ENCODE assay signal across 8 mouse cellular contexts in genomic region chr2:173352756-173353139, GRCm38 (mm10).
DNase-seq lines count a peak whose midpoint lies in the region; ATAC-seq and TF ChIP-seq lines count a peak whose summit lies in the region.

No protein-coding gene starts in this region.

- H3ac ChIP-seq in myocyte (ENCODE audit: control insufficient read depth, insufficient read length): no peak overlapping the region

- H3K4me1 ChIP-seq in lung, embryonic 14.5 days (ENCODE audit: insufficient read depth): peaks cover 25% of the 10 kb centered on the region; the same call in 1 of the 2 replicates
- peaks cover 27% of the 10 kb centered on the region for H3K4me1 ChIP-seq in heart, postnatal 0 days (ENCODE audit: control insufficient read depth, insufficient read depth)

- TF ChIP-seq CTCF in lung, embryonic 14.5 days (IDR thresholded peaks at IDR 0.05; ENCODE audit: low read depth): no peak
- TF ChIP-seq CTCF in heart, postnatal 0 days (IDR thresholded peaks at IDR 0.05; ENCODE audit: low read depth): no peak

- no peaks in the 10 kb centered on the region for H3K79me2 ChIP-seq in myocyte (ENCODE audit: control insufficient read depth, insufficient read depth)

- H3K27me3 ChIP-seq in lung, embryonic 14.5 days (ENCODE audit: insufficient read depth, low read length): no peaks in the 10 kb centered on the region
- H3K27me3 ChIP-seq in heart, postnatal 0 days (ENCODE audit: control insufficient read depth, insufficient read depth, low read length): no peaks in the 10 kb centered on the region
- H3K27me3 ChIP-seq in myocyte (ENCODE audit: control insufficient read depth, insufficient read depth, insufficient read length): no peaks in the 10 kb centered on the region

- H3K36me3 ChIP-seq in lung, embryonic 14.5 days (ENCODE audit: insufficient read depth): no peaks in the 10 kb centered on the region
- H3K36me3 ChIP-seq in heart, postnatal 0 days (replicated peaks; ENCODE audit: control insufficient read depth, insufficient read depth, low read length): no peaks in the 10 kb centered on the region
- H3K36me3 ChIP-seq in myocyte (ENCODE audit: control insufficient read depth, insufficient read depth): no peaks in the 10 kb centered on the region

- peak; percentile 55 for DNase-seq in embryo, embryonic 10.5 days (ENCODE audit: low spot score)
- no peak for DNase-seq in embryo, embryonic 9.5 days (ENCODE audit: extremely low spot score)
- no peak for DNase-seq in lung, embryonic 14.5 days
- DNase-seq in lung, postnatal 14 days: no peak
- no peak for DNase-seq in heart, postnatal 0 days (ENCODE audit: low spot score)
- DNase-seq in right cerebral cortex, adult 2 months (ENCODE audit: low spot score in 2 of 2): no peak
- DNase-seq in urinary bladder, postnatal 4 days (ENCODE audit: low spot score in 2 of 2): no peak

- peak overlapping the region; percentile 18; the same call in 1 of the 2 replicates for H3K4me2 ChIP-seq in lung, embryonic 14.5 days
- no peak overlapping the region for H3K4me2 ChIP-seq in heart, postnatal 0 days (ENCODE audit: low read depth, low read length)
- H3K4me2 ChIP-seq in myocyte (ENCODE audit: low read depth): peak overlapping the region; percentile 93

- WGBS in lung, embryonic 14.5 days: 16% methylated on average over 3 of the region's 3 CpGs
- WGBS in heart, postnatal 0 days: 17% methylated on average over 3 of the region's 3 CpGs

- TF ChIP-seq EP300 in heart, postnatal 0 days (IDR thresholded peaks at IDR 0.05; ENCODE audit: low read depth): no peak

- ATAC-seq in lung, embryonic 14.5 days (ENCODE audit: insufficient read depth): no peak
- no peak for ATAC-seq in heart, postnatal 0 days (ENCODE audit: insufficient read depth, low read depth)

- H3K9me3 ChIP-seq in lung, embryonic 14.5 days (ENCODE audit: low read depth, low read length): no peaks in the 10 kb centered on the region
- no peaks in the 10 kb centered on the region for H3K9me3 ChIP-seq in heart, postnatal 0 days (replicated peaks; ENCODE audit: control insufficient read depth, low read length)

- H3K4me3 ChIP-seq in lung, embryonic 14.5 days (ENCODE audit: low read depth, low read length): no peak overlapping the region
- no peak overlapping the region for H3K4me3 ChIP-seq in heart, postnatal 0 days (ENCODE audit: low read depth, low read length)
- peak overlapping the region; percentile 3 for H3K4me3 ChIP-seq in myocyte

- peak overlapping the region; percentile 83 for H3K27ac ChIP-seq in lung, embryonic 14.5 days (ENCODE audit: low read depth)
- peak overlapping the region; percentile 73 for H3K27ac ChIP-seq in heart, postnatal 0 days (ENCODE audit: low read depth)

- H3K9ac ChIP-seq in lung, embryonic 14.5 days: no peak overlapping the region
- no peak overlapping the region for H3K9ac ChIP-seq in heart, postnatal 0 days (replicated peaks; ENCODE audit: low read depth, low read length)

- TF ChIP-seq POLR2A in myocyte (IDR thresholded peaks at IDR 0.05; ENCODE audit: insufficient read length, low read depth): no peak

TF ChIP-seq in myocyte, 11 proteins besides CTCF, POLR2A, EP300 and RAD21:
- TF ChIP-seq USF1 (IDR thresholded peaks at IDR 0.05; ENCODE audit: low read depth): no peak
- no peak for TF ChIP-seq MYOG (IDR thresholded peaks at IDR 0.05; ENCODE audit: control insufficient read depth in 1 of 3, insufficient read depth in 1 of 3, insufficient read length in 2 of 3, low read depth in 2 of 3)
- TF ChIP-seq CEBPB (IDR thresholded peaks at IDR 0.05; ENCODE audit: insufficient read depth, poor library complexity, severe bottlenecking): no peak
- TF ChIP-seq TCF3 (IDR thresholded peaks at IDR 0.05; ENCODE audit: insufficient read length, low read depth): no peak
- TF ChIP-seq SRF (IDR thresholded peaks at IDR 0.05; ENCODE audit: control insufficient read depth, insufficient read length, low read depth): no peak
- TF ChIP-seq E2F4 (IDR thresholded peaks at IDR 0.05; ENCODE audit: insufficient read depth): no peak
- no peak for TF ChIP-seq POLR2AphosphoS2 (IDR thresholded peaks at IDR 0.05; ENCODE audit: insufficient read length, low read depth)
- TF ChIP-seq MAX (IDR thresholded peaks at IDR 0.05; ENCODE audit: low read depth): no peak
- no peak for TF ChIP-seq TCF12 (IDR thresholded peaks at IDR 0.05; ENCODE audit: insufficient read depth, poor library complexity, severe bottlenecking)
- no peak for TF ChIP-seq REST (IDR thresholded peaks at IDR 0.05; ENCODE audit: insufficient read depth, insufficient read length)
- no peak for TF ChIP-seq MYOD1 (IDR thresholded peaks at IDR 0.05; ENCODE audit: control insufficient read depth in 1 of 3, insufficient read length in 2 of 3, low read depth in 2 of 3)
